Mouse (Mus musculus) cerebellum, adult 2 months (tissue): Measurements from ENCODE around the gene Ptpru.

Source experiments
- CTCF ChIP-seq: fragments of 200-500 bp; IDR thresholded peaks from 2 replicates; pipeline ENCODE4 v1.5.1; 2011; ENCODE audit warnings: low read depth, mild to moderate bottlenecking, control low read depth, low read length, moderate library complexity, borderline replicate concordance; ENCODE audit not compliant: insufficient read depth
- POLR2A ChIP-seq: fragments of 200-500 bp; IDR thresholded peaks from 2 replicates; pipeline ENCODE4 v1.6.1; 2011; ENCODE audit warnings: low read length, control low read depth, borderline replicate concordance; ENCODE audit not compliant: insufficient read depth

DNA sequence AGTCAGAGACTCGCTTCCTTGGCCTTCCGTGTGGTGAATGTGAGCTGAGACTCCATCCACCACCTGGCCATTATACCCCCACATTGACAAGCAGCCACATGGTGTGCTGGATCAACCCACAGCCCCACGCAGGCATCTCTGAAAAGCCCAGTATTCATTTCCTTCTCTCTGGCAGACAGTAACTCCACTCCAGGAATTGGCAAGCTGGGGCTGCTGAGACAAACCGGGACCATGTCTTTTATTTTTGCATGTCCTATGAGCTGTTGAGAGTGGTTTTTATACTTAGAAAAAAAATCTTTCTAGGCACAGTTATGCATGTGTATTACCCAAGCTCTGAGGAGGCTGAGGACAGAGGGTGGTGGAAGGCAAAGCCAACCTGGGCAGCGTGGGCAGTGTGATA lies 118.9 kb downstream of the Ptpru start:
- TF ChIP-seq POLR2A (no peak), CTCF (no peak)
